Comparison of ENCODE assay signal across 18 mouse cellular contexts in the genomic region with DNA sequence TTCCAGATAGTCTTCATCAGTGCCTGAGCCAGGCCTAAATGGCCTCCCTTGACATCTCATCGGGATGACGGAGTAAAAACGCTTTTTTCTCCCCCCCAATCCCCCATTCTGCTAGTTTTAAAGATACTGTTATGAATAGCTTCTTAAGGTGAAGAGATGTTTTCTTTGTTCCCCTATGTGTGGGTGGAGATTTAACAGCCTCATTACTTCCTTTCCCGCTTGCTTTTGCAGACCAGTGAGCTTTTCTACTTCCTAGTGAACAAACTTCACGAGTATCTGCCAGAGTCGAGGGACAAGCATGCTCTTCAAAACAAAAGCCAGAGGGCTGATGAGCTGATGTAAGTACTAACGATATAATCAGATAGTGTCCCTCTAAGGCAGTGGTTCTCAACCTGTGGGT. TPM values are rescaled to one million over a fixed set of nuclear protein-coding genes. Genes with fewer than 3 reads are reported as not detected.
"Had no signal": no experiment of that assay in that cellular context is flagged by ENCODE, and none has a peak within 500 bp of the region (broad histone marks: within the 10 kb centered on the region; RNA-seq: fewer than 3 reads in every experiment).

No protein-coding gene starts in this region.

- H3K36me3 ChIP-seq: neural tube, embryonic 13.5 days; neural tube, embryonic 15.5 days; stomach, embryonic 15.5 days had no signal

- H3K4me2 ChIP-seq: neural tube, embryonic 13.5 days; neural tube, embryonic 15.5 days; stomach, embryonic 15.5 days had no signal

- H3K27me3 ChIP-seq: neural tube, embryonic 13.5 days; neural tube, embryonic 15.5 days; stomach, embryonic 15.5 days had no signal

- DNase-seq: retina, postnatal 1 day; right cerebral cortex, adult 18-20 months; right cerebral cortex, postnatal 14 days; right cerebral cortex, postnatal 25 days; right cerebral cortex, postnatal 4 days; spleen, adult 18-20 months; thymus, adult 18-20 months; thymus, adult 2 months; thymus, postnatal 14 days; thymus, postnatal 25 days; thymus, postnatal 36 days; thymus, postnatal 4 days had no signal

- H3K4me1 ChIP-seq: neural tube, embryonic 13.5 days; neural tube, embryonic 15.5 days; stomach, embryonic 15.5 days had no signal

- H3K9me3 ChIP-seq: neural tube, embryonic 15.5 days had no signal

- H3K9ac ChIP-seq: neural tube, embryonic 13.5 days; neural tube, embryonic 15.5 days; stomach, embryonic 15.5 days had no signal

- H3K27ac ChIP-seq: neural tube, embryonic 13.5 days; neural tube, embryonic 15.5 days; stomach, embryonic 15.5 days; stomach, postnatal 0 days had no signal

- H3K4me3 ChIP-seq: neural tube, embryonic 13.5 days; neural tube, embryonic 15.5 days; stomach, embryonic 15.5 days had no signal

RNA-seq across cellular contexts. Expression of a gene that starts 35.6 kb away (rescaled TPM):
- total RNA-seq: neutrophil, adult 5-6 weeks had no signal
- polyA plus RNA-seq: spleen, adult 2 months had no signal
